28 mouse cellular contexts compared by ENCODE assay signal in the genomic region with DNA sequence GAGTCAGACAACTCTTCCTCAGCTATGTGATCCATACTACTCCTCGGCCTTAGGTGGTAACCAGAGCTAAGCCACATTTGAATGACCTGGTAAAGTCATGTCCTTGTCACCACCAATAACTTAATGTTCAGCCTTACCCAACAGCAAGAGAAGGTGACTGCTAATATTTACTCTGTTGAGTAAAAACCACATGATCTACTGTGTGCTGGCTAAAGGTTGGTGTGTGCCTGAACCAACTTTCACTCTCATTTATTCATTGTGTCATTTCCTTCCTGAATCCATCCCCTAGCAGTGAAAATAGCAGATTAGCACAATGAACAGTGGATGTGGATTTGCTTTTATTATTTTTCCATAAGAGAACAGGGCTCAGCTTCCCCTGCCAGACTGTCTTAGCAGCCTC.
DNase-seq lines count a peak whose midpoint lies in the region; ATAC-seq and TF ChIP-seq lines count a peak whose summit lies in the region.
"Had no signal": no experiment of that assay in that cellular context is flagged by ENCODE, and none has a peak within 500 bp of the region (broad histone marks: within the 10 kb centered on the region; RNA-seq: fewer than 3 reads in every experiment).

No protein-coding gene starts in this region.

- no peak overlapping the region for H3K4me2 ChIP-seq in forebrain, embryonic 12.5 days
- H3K4me2 ChIP-seq in forebrain, postnatal 0 days (ENCODE audit: low read depth) = no peak overlapping the region
- H3K4me2 ChIP-seq in hindbrain, embryonic 15.5 days = no peak overlapping the region
- no peak overlapping the region for H3K4me2 ChIP-seq in hindbrain, embryonic 16.5 days (ENCODE audit: low read length)
- H3K4me2 ChIP-seq in midbrain, embryonic 11.5 days = no peak overlapping the region
- H3K4me2 ChIP-seq: embryonic facial prominence, embryonic 15.5 days; heart, embryonic 15.5 days; kidney, embryonic 15.5 days; liver, embryonic 13.5 days; lung, embryonic 14.5 days; stomach, embryonic 15.5 days had no signal

- H3K9ac ChIP-seq in forebrain, embryonic 12.5 days = no peak overlapping the region
- no peak overlapping the region for H3K9ac ChIP-seq in forebrain, postnatal 0 days
- no peak overlapping the region for H3K9ac ChIP-seq in hindbrain, embryonic 15.5 days
- H3K9ac ChIP-seq in hindbrain, embryonic 16.5 days (ENCODE audit: low read depth, low read length) = no peak overlapping the region
- H3K9ac ChIP-seq in midbrain, embryonic 11.5 days (ENCODE audit: low read length) = no peak overlapping the region
- H3K9ac ChIP-seq: embryonic facial prominence, embryonic 15.5 days; heart, embryonic 15.5 days; kidney, embryonic 15.5 days; liver, embryonic 13.5 days; lung, embryonic 14.5 days; stomach, embryonic 15.5 days had no signal

- WGBS in forebrain, embryonic 12.5 days = 90% methylated on average over 1 of the region's 1 CpGs
- 79% methylated on average over 1 of the region's 1 CpGs for WGBS in forebrain, postnatal 0 days
- 96% methylated on average over 1 of the region's 1 CpGs for WGBS in hindbrain, embryonic 15.5 days
- WGBS in hindbrain, embryonic 16.5 days = 97% methylated on average over 1 of the region's 1 CpGs
- 92% methylated on average over 1 of the region's 1 CpGs for WGBS in midbrain, embryonic 11.5 days
- WGBS in midbrain, embryonic 10.5 days = 87% methylated on average over 1 of the region's 1 CpGs

- no peaks in the 10 kb centered on the region for H3K36me3 ChIP-seq in forebrain, embryonic 12.5 days (replicated peaks)
- H3K36me3 ChIP-seq in forebrain, postnatal 0 days (ENCODE audit: insufficient read depth) = no peaks in the 10 kb centered on the region
- H3K36me3 ChIP-seq in hindbrain, embryonic 15.5 days = no peaks in the 10 kb centered on the region
- no peaks in the 10 kb centered on the region for H3K36me3 ChIP-seq in hindbrain, embryonic 16.5 days (ENCODE audit: control insufficient read depth, insufficient read depth, low read length)
- no peaks in the 10 kb centered on the region for H3K36me3 ChIP-seq in midbrain, embryonic 11.5 days (ENCODE audit: control insufficient read depth, insufficient read depth, low read length)
- no peaks in the 10 kb centered on the region for H3K36me3 ChIP-seq in midbrain, embryonic 10.5 days
- H3K36me3 ChIP-seq: embryonic facial prominence, embryonic 10.5 days; embryonic facial prominence, embryonic 15.5 days; heart, embryonic 10.5 days; heart, embryonic 15.5 days; kidney, embryonic 15.5 days; liver, embryonic 13.5 days; stomach, embryonic 15.5 days had no signal

- no peak for DNase-seq in forebrain, postnatal 0 days
- DNase-seq in midbrain, embryonic 11.5 days (ENCODE audit: low spot score, missing footprints) = peak; percentile 60
- DNase-seq in midbrain, embryonic 10.5 days (ENCODE audit: low spot score) = no peak
- DNase-seq in retina, embryonic 14.5 days (ENCODE audit: low spot score) = no peak
- no peak for DNase-seq in ovary, postnatal 36 days (ENCODE audit: low spot score)
- DNase-seq: adrenal gland, adult 2 months; adrenal gland, postnatal 36 days; cerebellum, adult 18-20 months; gastrocnemius, postnatal 25 days; heart, adult 11 months; heart, postnatal 36 days; kidney, adult 18-20 months; kidney, postnatal 25 days; liver, embryonic 13.5 days; right cerebral cortex, postnatal 25 days had no signal

- no peaks in the 10 kb centered on the region for H3K9me3 ChIP-seq in forebrain, embryonic 12.5 days
- H3K9me3 ChIP-seq in forebrain, postnatal 0 days (ENCODE audit: low read length) = no peaks in the 10 kb centered on the region
- H3K9me3 ChIP-seq in hindbrain, embryonic 15.5 days = no peaks in the 10 kb centered on the region
- no peaks in the 10 kb centered on the region for H3K9me3 ChIP-seq in hindbrain, embryonic 16.5 days (ENCODE audit: control insufficient read depth, low read length)
- H3K9me3 ChIP-seq in midbrain, embryonic 11.5 days (ENCODE audit: control insufficient read depth, low read length) = no peaks in the 10 kb centered on the region
- no peaks in the 10 kb centered on the region for H3K9me3 ChIP-seq in midbrain, embryonic 10.5 days (replicated peaks)
- H3K9me3 ChIP-seq: embryonic facial prominence, embryonic 10.5 days; embryonic facial prominence, embryonic 15.5 days; heart, embryonic 10.5 days; heart, embryonic 15.5 days; kidney, embryonic 15.5 days; liver, embryonic 13.5 days; stomach, embryonic 15.5 days had no signal

- TF ChIP-seq CTCF in forebrain, postnatal 0 days (IDR thresholded peaks at IDR 0.05; ENCODE audit: low read depth) = no peak

- H3K27me3 ChIP-seq in forebrain, embryonic 12.5 days = no peaks in the 10 kb centered on the region
- H3K27me3 ChIP-seq in forebrain, postnatal 0 days (ENCODE audit: insufficient read depth, low read length) = no peaks in the 10 kb centered on the region
- H3K27me3 ChIP-seq in hindbrain, embryonic 15.5 days = no peaks in the 10 kb centered on the region
- H3K27me3 ChIP-seq in hindbrain, embryonic 16.5 days (replicated peaks; ENCODE audit: control insufficient read depth, insufficient read depth, low read length) = no peaks in the 10 kb centered on the region
- H3K27me3 ChIP-seq in midbrain, embryonic 11.5 days (ENCODE audit: control insufficient read depth, insufficient read depth, low read length) = no peaks in the 10 kb centered on the region
- no peaks in the 10 kb centered on the region for H3K27me3 ChIP-seq in midbrain, embryonic 10.5 days (ENCODE audit: low read depth, poor library complexity, severe bottlenecking)
- H3K27me3 ChIP-seq: CH12.LX; embryonic facial prominence, embryonic 15.5 days; heart, embryonic 15.5 days; kidney, embryonic 15.5 days; liver, embryonic 13.5 days; stomach, embryonic 15.5 days had no signal

- H3K27ac ChIP-seq in forebrain, embryonic 12.5 days = no peak overlapping the region
- H3K27ac ChIP-seq in forebrain, postnatal 0 days (ENCODE audit: low read depth, low read length) = no peak overlapping the region; the same call in 1 of the 2 replicates
- peak overlapping the region; percentile 7; the same call in 1 of the 2 replicates for H3K27ac ChIP-seq in hindbrain, embryonic 15.5 days (replicated peaks)
- H3K27ac ChIP-seq in hindbrain, embryonic 16.5 days (ENCODE audit: low read depth, low read length) = no peak overlapping the region
- H3K27ac ChIP-seq in midbrain, embryonic 11.5 days (ENCODE audit: low read depth, low read length) = 0 out of 2 replicates have a peak overlapping the region, but pooled peaks have one; percentile 35
- H3K27ac ChIP-seq in midbrain, embryonic 10.5 days (replicated peaks) = no peak overlapping the region
- H3K27ac ChIP-seq: embryonic facial prominence, embryonic 10.5 days; embryonic facial prominence, embryonic 15.5 days; heart, embryonic 10.5 days; heart, embryonic 15.5 days; kidney, embryonic 15.5 days; liver, embryonic 13.5 days; stomach, embryonic 15.5 days had no signal

- no peak overlapping the region for H3K4me3 ChIP-seq in forebrain, embryonic 12.5 days (replicated peaks)
- no peak overlapping the region for H3K4me3 ChIP-seq in forebrain, postnatal 0 days (ENCODE audit: low read depth, low read length)
- H3K4me3 ChIP-seq in hindbrain, embryonic 15.5 days = no peak overlapping the region
- H3K4me3 ChIP-seq in hindbrain, embryonic 16.5 days (ENCODE audit: low read length) = no peak overlapping the region
- no peak overlapping the region for H3K4me3 ChIP-seq in midbrain, embryonic 11.5 days (ENCODE audit: low read depth, low read length)
- H3K4me3 ChIP-seq in midbrain, embryonic 10.5 days = no peak overlapping the region
- H3K4me3 ChIP-seq: embryonic facial prominence, embryonic 10.5 days; embryonic facial prominence, embryonic 15.5 days; heart, embryonic 10.5 days; heart, embryonic 15.5 days; kidney, embryonic 15.5 days; liver, embryonic 13.5 days; stomach, embryonic 15.5 days had no signal

- H3K4me1 ChIP-seq in forebrain, embryonic 12.5 days = peaks cover 9% of the 10 kb centered on the region
- H3K4me1 ChIP-seq in forebrain, postnatal 0 days (ENCODE audit: insufficient read depth) = 0 out of 2 replicates have a peak, but pooled peaks cover 4% of the 10 kb centered on the region
- no peaks in the 10 kb centered on the region for H3K4me1 ChIP-seq in hindbrain, embryonic 15.5 days (replicated peaks)
- no peaks in the 10 kb centered on the region; the same call in 1 of the 2 replicates for H3K4me1 ChIP-seq in hindbrain, embryonic 16.5 days (ENCODE audit: control insufficient read depth, insufficient read depth, low read depth, low read length)
- H3K4me1 ChIP-seq in midbrain, embryonic 11.5 days (ENCODE audit: control insufficient read depth, insufficient read depth, low read length) = peaks cover 6% of the 10 kb centered on the region; the same call in 1 of the 2 replicates
- H3K4me1 ChIP-seq in midbrain, embryonic 10.5 days = peaks cover 10% of the 10 kb centered on the region
- H3K4me1 ChIP-seq: embryonic facial prominence, embryonic 10.5 days; embryonic facial prominence, embryonic 15.5 days; heart, embryonic 10.5 days; heart, embryonic 15.5 days; kidney, embryonic 15.5 days; liver, embryonic 13.5 days; stomach, embryonic 15.5 days had no signal

- peak; percentile 43; the same call in 1 of the 2 replicates for ATAC-seq in forebrain, embryonic 12.5 days (ENCODE audit: low FRiP score)
- no peak for ATAC-seq in forebrain, postnatal 0 days
- ATAC-seq in hindbrain, embryonic 15.5 days (ENCODE audit: low FRiP score, low read depth) = peak; percentile 53; the same call in 1 of the 2 replicates
- no peak for ATAC-seq in hindbrain, embryonic 16.5 days
- ATAC-seq in midbrain, embryonic 11.5 days (ENCODE audit: low FRiP score) = peak; percentile 45
- ATAC-seq: activated CD4-positive, CD25-positive, alpha-beta regulatory T cell, adult 4 months; inflammation-experienced regulatory T-cells, adult 6 months had no signal

Comparison
In these comparisons a context has a peak if more than half of its experiments do, and no peak if none do; other contexts are left out.
1. ATAC-seq: peak in forebrain, embryonic 12.5 days (single experiment), hindbrain, embryonic 15.5 days (single experiment) and midbrain, embryonic 11.5 days (single experiment); none in forebrain, postnatal 0 days (single experiment) and hindbrain, embryonic 16.5 days (single experiment).
2. H3K27ac ChIP-seq: peak in hindbrain, embryonic 15.5 days (single experiment) and midbrain, embryonic 11.5 days (single experiment); none in forebrain, embryonic 12.5 days (single experiment), forebrain, postnatal 0 days (single experiment), hindbrain, embryonic 16.5 days (single experiment) and midbrain, embryonic 10.5 days (single experiment).